Mouse (Mus musculus): ENCODE results near the gene Snx33.

Gene Snx33

DNA sequence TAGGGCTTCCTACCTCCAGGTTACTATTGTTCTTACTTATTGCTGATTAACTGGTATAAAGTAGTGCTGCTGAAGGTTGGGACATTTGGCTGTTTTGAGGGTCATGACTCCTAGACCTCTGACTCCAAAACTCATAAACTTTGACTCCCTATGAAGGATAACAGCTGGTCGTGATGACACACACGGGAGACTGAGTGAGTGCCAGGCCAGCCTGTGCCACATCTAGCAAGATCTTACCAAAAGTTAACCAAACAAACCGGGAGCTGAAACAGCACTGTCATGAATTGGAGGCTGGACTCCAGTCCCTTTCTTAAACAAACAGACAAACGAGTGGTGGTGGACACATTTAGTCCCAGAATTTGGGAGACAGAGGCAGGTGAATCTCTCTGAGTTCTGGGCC, 1.3 kb upstream of the Snx33 start:
- TF ChIP-seq GATA4 (IDR thresholded peaks at IDR 0.05; ENCODE audit: insufficient replicate concordance, low read length) = no peak

- TF ChIP-seq GATA4 (IDR thresholded peaks at IDR 0.05; ENCODE audit: insufficient replicate concordance, low read length) = 0 out of 2 replicates have a peak, but pooled peaks have one; percentile 6
Observed at GRCm38 (mm10) chr9:56927191-56928012, 769 bp downstream of the Snx33 start.

- TF ChIP-seq GATA4 (IDR thresholded peaks at IDR 0.05; ENCODE audit: insufficient replicate concordance, low read length) = peak; percentile 29; the same call in 1 of the 2 replicates
Observed at GRCm38 (mm10) chr9:56926387-56926786, 1.8 kb downstream of the Snx33 start.

- TF ChIP-seq GATA4 (IDR thresholded peaks at IDR 0.05; ENCODE audit: insufficient replicate concordance, low read length) = no peak
Observed at GRCm38 (mm10) chr9:56926025-56926360, 2.2 kb downstream of the Snx33 start.

- no peak for TF ChIP-seq GATA4 (IDR thresholded peaks at IDR 0.05; ENCODE audit: insufficient replicate concordance, low read length)
Observed at GRCm38 (mm10) chr9:56925291-56926024, 2.7 kb downstream of the Snx33 start.

DNA sequence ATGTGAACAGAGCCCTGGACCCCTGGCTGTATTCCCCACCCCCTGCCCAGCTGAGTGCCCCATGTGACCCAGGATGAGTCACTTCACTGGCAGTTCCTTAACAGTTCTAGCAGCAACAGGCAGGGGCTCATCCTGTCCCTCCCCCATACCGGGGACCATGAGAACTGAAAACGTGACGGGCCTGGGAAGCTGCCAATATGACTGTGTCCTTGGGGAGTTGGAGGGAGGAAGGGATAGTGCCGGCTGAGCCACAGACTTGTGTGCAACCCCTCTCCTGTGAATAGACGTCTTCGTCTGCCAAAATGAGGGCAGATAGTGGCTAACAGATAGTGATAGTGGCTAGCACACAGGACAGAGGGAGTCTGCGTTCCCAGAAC, 3.5 kb downstream of the Snx33 start:
- TF ChIP-seq GATA4 (IDR thresholded peaks at IDR 0.05; ENCODE audit: insufficient replicate concordance, low read length) = peak; percentile 75

DNA sequence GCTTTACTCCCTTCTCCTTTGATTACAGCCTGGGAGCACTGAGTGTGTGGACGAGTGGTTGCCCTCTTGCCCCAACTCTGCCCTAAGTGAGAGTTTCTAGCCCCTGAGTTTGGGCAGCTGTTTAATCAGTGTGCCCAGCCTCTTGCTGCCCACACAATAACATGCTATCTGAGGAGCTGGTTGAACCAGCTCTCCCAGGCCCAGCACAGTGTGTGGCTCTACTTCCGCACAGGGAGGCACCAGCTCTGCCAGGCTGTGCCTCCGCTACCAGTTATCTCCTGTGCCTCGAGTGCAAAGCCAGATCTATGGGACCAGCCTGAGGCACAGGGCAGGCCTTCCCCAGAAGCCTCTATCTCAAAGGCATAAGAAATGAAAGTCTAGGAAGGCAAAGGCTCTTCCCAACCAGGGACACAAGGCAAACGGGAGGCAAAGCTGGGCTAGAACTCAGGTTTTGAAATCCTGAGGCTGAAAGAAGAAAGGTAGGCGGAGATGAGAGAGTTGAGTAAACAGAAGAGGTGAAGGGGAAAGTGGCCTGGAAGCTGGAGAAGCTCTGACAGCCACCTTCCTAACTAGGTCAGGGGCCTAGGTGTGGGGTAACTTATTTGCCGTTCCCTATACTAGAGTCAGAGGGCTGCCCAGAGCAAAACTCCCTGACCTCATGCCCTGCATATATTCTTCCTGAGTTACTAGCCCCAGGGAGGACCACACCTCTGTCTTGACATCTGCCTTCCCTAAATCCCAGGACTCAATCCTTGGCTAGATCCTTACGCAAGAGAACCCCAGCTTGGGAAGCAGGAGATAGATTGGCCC, 4.1 kb downstream of the Snx33 start:
- no peak for TF ChIP-seq GATA4 (IDR thresholded peaks at IDR 0.05; ENCODE audit: insufficient replicate concordance, low read length)

- TF ChIP-seq GATA4 (IDR thresholded peaks at IDR 0.05; ENCODE audit: insufficient replicate concordance, low read length) = no peak
Observed at GRCm38 (mm10) chr9:56922746-56923145, 5.4 kb downstream of the Snx33 start.

- no peak for TF ChIP-seq GATA4 (IDR thresholded peaks at IDR 0.05; ENCODE audit: insufficient replicate concordance, low read length)
Observed at GRCm38 (mm10) chr9:56918466-56918865, 9.7 kb downstream of the Snx33 start.

- TF ChIP-seq GATA4 (IDR thresholded peaks at IDR 0.05; ENCODE audit: insufficient replicate concordance, low read length) = no peak
Observed at GRCm38 (mm10) chr9:56917131-56917530, 11.0 kb downstream of the Snx33 start.

GRCm38 (mm10) chr9:56915695-56916410, 12.3 kb downstream of the Snx33 start:
- TF ChIP-seq GATA4 (IDR thresholded peaks at IDR 0.05; ENCODE audit: insufficient replicate concordance, low read length) = no peak

DNA sequence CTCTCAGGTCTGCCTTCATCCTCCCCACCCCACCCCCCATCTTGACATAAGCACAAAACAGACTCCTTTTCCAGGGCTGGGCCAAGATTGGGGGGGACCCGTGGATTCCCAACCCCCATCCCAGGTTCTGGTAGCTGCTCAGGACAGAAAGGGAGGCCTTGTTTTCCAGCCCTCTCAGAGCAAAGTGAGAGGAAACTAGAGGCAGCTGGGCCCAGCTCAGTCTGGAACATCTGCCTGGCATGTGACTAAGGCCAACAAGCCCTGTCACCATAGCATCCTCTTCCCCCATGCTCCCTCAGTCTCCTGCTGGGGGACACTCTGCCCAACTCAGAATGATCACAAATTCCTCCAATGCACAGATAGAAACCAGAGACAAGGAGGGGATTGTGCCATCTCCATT, 13.1 kb downstream of the Snx33 start:
- TF ChIP-seq GATA4 (IDR thresholded peaks at IDR 0.05; ENCODE audit: insufficient replicate concordance, low read length) = no peak

DNA sequence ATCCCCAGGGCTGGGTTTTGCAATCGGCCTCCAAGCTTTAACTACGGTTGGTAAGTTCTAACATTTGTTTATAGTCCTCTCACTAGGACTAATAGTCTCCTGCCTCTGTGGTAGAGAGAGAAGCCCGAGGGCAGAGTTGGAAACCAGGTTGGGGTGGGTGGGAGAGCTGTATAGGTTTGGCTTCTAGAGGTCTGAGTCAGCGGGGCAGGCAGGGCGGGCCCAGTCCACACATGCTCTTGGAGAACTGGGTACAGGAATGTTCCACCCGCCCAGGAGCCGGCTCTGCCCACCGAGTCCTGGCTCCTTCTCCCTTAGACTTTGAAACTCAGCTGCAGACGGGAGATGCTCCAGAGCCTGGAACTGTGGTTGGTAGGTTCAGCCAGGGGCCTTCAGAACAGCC, 14.2 kb downstream of the Snx33 start:
- no peak for TF ChIP-seq GATA4 (IDR thresholded peaks at IDR 0.05; ENCODE audit: insufficient replicate concordance, low read length)

GRCm38 (mm10) chr9:56911017-56911416, 17.2 kb downstream of the Snx33 start:
- TF ChIP-seq GATA4 (IDR thresholded peaks at IDR 0.05; ENCODE audit: insufficient replicate concordance, low read length) = no peak

DNA sequence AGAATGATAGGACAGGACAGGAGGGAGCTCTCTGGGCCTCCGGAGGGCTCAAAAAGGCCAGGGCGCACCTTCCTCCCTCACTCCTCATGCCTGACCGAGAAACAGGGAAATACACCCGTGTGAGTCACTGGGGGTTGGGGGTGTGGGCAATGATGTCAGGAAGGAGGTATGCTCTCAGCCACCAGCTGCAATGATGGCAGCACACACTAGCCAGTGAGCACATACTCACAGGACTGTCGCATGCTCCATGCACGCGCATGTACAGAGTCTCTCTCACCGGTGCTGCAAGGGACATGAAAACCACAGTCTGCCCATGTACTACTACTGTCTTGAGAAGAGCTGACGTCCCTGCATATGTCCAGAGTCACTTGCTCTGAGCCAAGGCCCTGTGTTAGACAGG, 20.6 kb downstream of the Snx33 start:
- no peak for TF ChIP-seq GATA4 (IDR thresholded peaks at IDR 0.05; ENCODE audit: insufficient replicate concordance, low read length)

All from liver, adult (tissue).